In genomic region chr10:117449416-117450239, GRCm38 (mm10) we compare ENCODE assay signal across 28 mouse cellular contexts.
A peak's percentile ranks its signal among the peaks of the same experiment; 100 is the strongest.
DNase-seq lines count a peak whose midpoint lies in the region; ATAC-seq and TF ChIP-seq lines count a peak whose summit lies in the region.
"Had no signal": no experiment of that assay in that cellular context is flagged by ENCODE, and none has a peak within 500 bp of the region (broad histone marks: within the 10 kb centered on the region; RNA-seq: fewer than 3 reads in every experiment).

No protein-coding gene starts in this region.

- H3K9ac ChIP-seq in liver, postnatal 0 days (replicated peaks): no peak overlapping the region
- H3K9ac ChIP-seq in stomach, embryonic 16.5 days (ENCODE audit: low read length): no peak overlapping the region
- H3K9ac ChIP-seq in midbrain, embryonic 14.5 days (replicated peaks; ENCODE audit: low read length): no peak overlapping the region
- H3K9ac ChIP-seq: heart, embryonic 15.5 days; hindbrain, embryonic 13.5 days; limb, embryonic 12.5 days; liver, embryonic 12.5 days; midbrain, embryonic 13.5 days; neural tube, embryonic 13.5 days had no signal

- no peak overlapping the region for H3K4me3 ChIP-seq in liver, postnatal 0 days (ENCODE audit: low read depth, low read length)
- no peak overlapping the region for H3K4me3 ChIP-seq in stomach, embryonic 16.5 days (replicated peaks; ENCODE audit: low read length)
- H3K4me3 ChIP-seq in midbrain, embryonic 14.5 days (replicated peaks; ENCODE audit: low read depth, low read length): no peak overlapping the region
- H3K4me3 ChIP-seq: embryonic facial prominence, embryonic 10.5 days; heart, adult 2 months; heart, embryonic 15.5 days; hindbrain, embryonic 13.5 days; limb, embryonic 12.5 days; liver, embryonic 12.5 days; megakaryocyte, embryonic 14.5 days; midbrain, embryonic 13.5 days; neural tube, embryonic 13.5 days had no signal

- ATAC-seq in liver, postnatal 0 days: peak; percentile 66
- ATAC-seq in monocyte, adult 5-6 weeks (replicated peaks; ENCODE audit: insufficient number of reproducible peaks, low FRiP score, low TSS enrichment, poor library complexity, severe bottlenecking): 0 out of 2 replicates have a peak, but pooled peaks have one; percentile 47
- peak; percentile 23; the same call in 1 of the 2 replicates for ATAC-seq in stomach, embryonic 16.5 days (ENCODE audit: insufficient read depth, low FRiP score)
- ATAC-seq in midbrain, embryonic 14.5 days (ENCODE audit: low FRiP score, low TSS enrichment): no peak
- ATAC-seq: forebrain, embryonic 16.5 days; liver, embryonic 12.5 days; midbrain, embryonic 13.5 days had no signal

- no peaks in the 10 kb centered on the region for H3K36me3 ChIP-seq in liver, postnatal 0 days (replicated peaks; ENCODE audit: insufficient read depth, low read length)
- H3K36me3 ChIP-seq in stomach, embryonic 16.5 days (ENCODE audit: control insufficient read depth, insufficient read depth, low read length): no peaks in the 10 kb centered on the region
- H3K36me3 ChIP-seq in midbrain, embryonic 14.5 days (ENCODE audit: control insufficient read depth, insufficient read depth, low read length): no peaks in the 10 kb centered on the region
- H3K36me3 ChIP-seq: embryonic facial prominence, embryonic 10.5 days; heart, embryonic 15.5 days; hindbrain, embryonic 13.5 days; limb, embryonic 12.5 days; liver, embryonic 12.5 days; midbrain, embryonic 13.5 days; neural tube, embryonic 13.5 days had no signal

- DNase-seq in liver, postnatal 0 days: peak; percentile 29
- DNase-seq in liver (no peak), adipocyte (ENCODE audit: low spot score) (peak; percentile 95)
- DNase-seq in cerebellum, postnatal 25 days: no peak
- DNase-seq in midbrain, embryonic 14.5 days: no peak
- DNase-seq in T-cell, adult 2 months (ENCODE audit: low spot score): no peak
- DNase-seq: adrenal gland, postnatal 14 days; cerebellum, adult 8-10 months; gastrocnemius, postnatal 14 days; heart, adult 2 months; heart, postnatal 36 days; kidney, postnatal 25 days; layer of hippocampus, postnatal 36 days; lung, adult 2 months; lung, postnatal 14 days; right cerebral cortex, adult 18-20 months; thymus, postnatal 14 days had no signal

- no peak overlapping the region for H3K27ac ChIP-seq in liver, postnatal 0 days (ENCODE audit: low read depth)
- no peak overlapping the region for H3K27ac ChIP-seq in stomach, embryonic 16.5 days (ENCODE audit: low read length)
- H3K27ac ChIP-seq in midbrain, embryonic 14.5 days (replicated peaks; ENCODE audit: low read depth, low read length): no peak overlapping the region
- H3K27ac ChIP-seq: embryonic facial prominence, embryonic 10.5 days; heart, adult 2 months; heart, embryonic 15.5 days; hindbrain, embryonic 13.5 days; limb, embryonic 12.5 days; liver, embryonic 12.5 days; midbrain, embryonic 13.5 days; neural tube, embryonic 13.5 days had no signal

- no peak overlapping the region for H3K4me2 ChIP-seq in liver, postnatal 0 days (ENCODE audit: low read depth, low read length)
- no peak overlapping the region for H3K4me2 ChIP-seq in stomach, embryonic 16.5 days (ENCODE audit: low read depth, low read length)
- no peak overlapping the region for H3K4me2 ChIP-seq in midbrain, embryonic 14.5 days (ENCODE audit: low read length)
- H3K4me2 ChIP-seq: heart, embryonic 15.5 days; hindbrain, embryonic 13.5 days; limb, embryonic 12.5 days; liver, embryonic 12.5 days; midbrain, embryonic 13.5 days; neural tube, embryonic 13.5 days had no signal

- H3K4me1 ChIP-seq in liver, postnatal 0 days (ENCODE audit: insufficient read depth): peaks cover 7% of the 10 kb centered on the region; the same call in 1 of the 2 replicates
- no peaks in the 10 kb centered on the region for H3K4me1 ChIP-seq in stomach, embryonic 16.5 days (ENCODE audit: control insufficient read depth, insufficient read depth, low read length)
- no peaks in the 10 kb centered on the region for H3K4me1 ChIP-seq in midbrain, embryonic 14.5 days (ENCODE audit: control insufficient read depth, insufficient read depth, low read length)
- H3K4me1 ChIP-seq: limb, embryonic 12.5 days; midbrain, embryonic 13.5 days; neural tube, embryonic 13.5 days had no signal

- no peak for TF ChIP-seq CTCF in liver, postnatal 0 days (IDR thresholded peaks at IDR 0.05; ENCODE audit: low read depth)

- H3K27me3 ChIP-seq in liver, postnatal 0 days (ENCODE audit: insufficient read depth, low read length): no peaks in the 10 kb centered on the region
- no peaks in the 10 kb centered on the region for H3K27me3 ChIP-seq in stomach, embryonic 16.5 days (ENCODE audit: control insufficient read depth, insufficient read depth, low read length)
- H3K27me3 ChIP-seq in midbrain, embryonic 14.5 days (ENCODE audit: control insufficient read depth, insufficient read depth, low read length): no peaks in the 10 kb centered on the region
- H3K27me3 ChIP-seq: heart, embryonic 15.5 days; hindbrain, embryonic 13.5 days; limb, embryonic 12.5 days; liver, embryonic 12.5 days; neural tube, embryonic 13.5 days had no signal

- WGBS in liver, postnatal 0 days (ENCODE audit: insufficient replicate concordance): 51% methylated on average over 3 of the region's 3 CpGs
- 75% methylated on average over 3 of the region's 3 CpGs for WGBS in stomach, embryonic 16.5 days
- 90% methylated on average over 3 of the region's 3 CpGs for WGBS in midbrain, embryonic 14.5 days

- no peak for TF ChIP-seq EP300 in liver, postnatal 0 days (IDR thresholded peaks at IDR 0.05; ENCODE audit: low read depth)

- no peaks in the 10 kb centered on the region for H3K9me3 ChIP-seq in liver, postnatal 0 days (ENCODE audit: low read length)
- H3K9me3 ChIP-seq in stomach, embryonic 16.5 days (replicated peaks; ENCODE audit: control insufficient read depth, low read length): no peaks in the 10 kb centered on the region
- H3K9me3 ChIP-seq in midbrain, embryonic 14.5 days (ENCODE audit: control insufficient read depth, low read length): no peaks in the 10 kb centered on the region
- H3K9me3 ChIP-seq: embryonic facial prominence, embryonic 10.5 days; heart, embryonic 15.5 days; hindbrain, embryonic 13.5 days; limb, embryonic 12.5 days; liver, embryonic 12.5 days; megakaryocyte, embryonic 14.5 days; midbrain, embryonic 13.5 days; neural tube, embryonic 13.5 days had no signal

Comparison
In these comparisons a context has a peak if more than half of its experiments do, and no peak if none do; other contexts are left out.
1. DNase-seq: peak in liver, postnatal 0 days (single experiment) and adipocyte (single experiment); none in liver (single experiment), cerebellum, postnatal 25 days (0 of 2), midbrain, embryonic 14.5 days (single experiment) and T-cell, adult 2 months (single experiment).